Mouse (Mus musculus) adrenal gland, postnatal 25 days (tissue): ENCODE measurements at regions not wholly inside any gene's neighbourhood (a gene's known extent, or its start where the extent isn't known, plus 50 kb on each side); places are given as distances from the start of the nearest gene placed in this dataset.

ENCODE experiments used
- DNase-seq: peaks from one replicate; pipeline ENCODE4 v3.0.0; 2021; ENCODE audit warnings: mixed read lengths

DNA sequence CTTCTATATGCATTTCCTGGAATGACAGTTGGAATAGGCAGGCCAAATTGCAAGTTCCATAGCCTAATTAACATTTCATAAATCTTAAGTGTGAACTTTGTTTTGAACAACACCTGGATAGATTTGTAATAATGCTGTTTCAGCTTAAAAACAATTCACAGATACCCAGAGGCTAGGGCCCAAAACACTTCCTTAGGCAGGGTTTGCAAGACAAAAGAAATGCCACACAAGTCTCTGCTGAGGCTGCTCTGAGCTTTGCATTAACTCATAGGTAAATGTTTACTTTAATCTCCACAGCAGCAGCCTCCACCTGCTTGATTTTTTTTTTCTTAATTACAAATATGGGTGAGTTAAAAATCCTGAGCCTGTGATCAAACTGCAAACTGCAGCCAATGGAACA lies 118.4 kb downstream of the Gnat3 start:
- no peak for DNase-seq

DNA sequence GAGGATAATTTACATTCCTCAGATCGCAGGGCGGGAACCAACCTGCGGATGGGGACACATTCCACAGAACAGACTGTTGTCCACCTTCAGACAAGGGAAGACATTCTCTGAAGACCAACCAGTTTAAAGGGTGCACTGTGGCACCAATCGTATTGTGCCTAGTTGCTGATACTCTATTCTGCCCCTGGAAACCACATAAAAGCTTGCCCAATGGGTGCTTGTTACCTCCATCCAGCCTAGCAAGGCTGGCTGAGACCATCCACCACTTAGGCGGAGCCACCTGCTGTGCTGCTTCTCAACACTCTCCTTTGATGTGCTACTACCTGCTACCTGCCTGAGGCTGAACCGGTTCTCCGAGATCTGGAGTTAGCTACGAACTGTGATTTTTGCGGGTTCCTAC lies 119.9 kb downstream of the Gnat3 start:
- DNase-seq: no peak

DNA sequence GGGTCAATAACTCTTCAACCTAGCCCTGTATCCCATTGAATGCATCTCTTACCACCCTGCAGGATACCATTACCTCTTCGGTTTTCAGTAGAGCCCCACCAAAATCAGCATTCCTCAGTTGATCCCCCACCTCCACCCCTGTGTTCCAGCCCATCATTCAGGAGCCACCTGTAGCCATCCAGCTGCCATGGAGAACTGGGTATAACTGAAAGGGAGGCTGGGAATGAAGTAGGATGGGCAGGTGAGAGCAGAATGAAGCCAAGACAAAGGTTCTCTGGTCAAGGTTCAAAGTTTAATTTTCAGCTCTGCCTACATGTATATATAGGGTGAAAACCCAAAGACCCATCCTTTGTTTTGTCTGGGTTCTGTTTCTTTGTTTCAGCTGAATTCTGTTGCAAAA lies 121.4 kb downstream of the Gnat3 start:
- no peak for DNase-seq

DNA sequence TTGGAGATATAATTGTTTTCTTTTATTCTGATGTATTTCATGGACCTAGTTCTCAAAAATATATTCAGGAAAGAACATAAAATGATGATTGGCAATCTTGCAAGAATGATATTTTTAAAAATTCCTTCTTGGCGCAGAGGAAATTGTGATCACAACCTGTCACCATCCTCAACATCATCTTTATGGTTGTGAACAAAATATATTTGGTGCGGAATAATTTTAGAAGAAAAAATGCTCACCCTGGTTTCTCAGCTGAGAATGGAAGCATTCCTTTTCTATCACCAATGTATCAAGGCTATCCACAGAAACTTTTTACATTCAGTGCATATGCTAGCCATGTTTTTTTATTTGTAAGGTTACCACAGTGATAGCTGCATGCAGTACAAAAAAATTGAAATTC lies 123.1 kb downstream of the Gnat3 start:
- no peak for DNase-seq

DNA sequence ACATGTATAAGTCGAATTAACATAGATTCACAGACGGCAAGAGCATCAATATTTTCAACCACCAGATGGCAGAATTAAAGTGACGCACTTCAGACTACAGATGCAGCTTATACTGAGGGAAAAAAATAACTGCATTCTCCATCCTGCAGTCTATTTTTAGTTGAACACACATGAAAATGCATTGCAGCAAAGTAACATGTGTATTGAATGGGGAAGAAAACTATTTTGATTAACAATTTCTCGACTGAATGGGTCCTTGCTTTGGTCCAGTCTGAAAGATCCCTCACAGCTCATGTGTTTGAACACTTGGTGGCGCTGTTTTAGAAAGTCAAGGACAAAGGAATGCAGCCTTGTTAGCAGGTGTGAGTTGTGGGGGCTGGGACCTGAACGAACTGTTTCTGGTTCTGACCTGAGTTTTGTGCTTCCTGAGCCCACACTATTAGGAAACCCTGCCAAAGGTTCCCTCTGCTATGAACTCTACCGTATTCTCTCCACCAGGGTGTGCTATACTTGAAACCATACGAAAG lies 125.6 kb downstream of the Gnat3 start:
- peak; percentile 6 for DNase-seq

DNA sequence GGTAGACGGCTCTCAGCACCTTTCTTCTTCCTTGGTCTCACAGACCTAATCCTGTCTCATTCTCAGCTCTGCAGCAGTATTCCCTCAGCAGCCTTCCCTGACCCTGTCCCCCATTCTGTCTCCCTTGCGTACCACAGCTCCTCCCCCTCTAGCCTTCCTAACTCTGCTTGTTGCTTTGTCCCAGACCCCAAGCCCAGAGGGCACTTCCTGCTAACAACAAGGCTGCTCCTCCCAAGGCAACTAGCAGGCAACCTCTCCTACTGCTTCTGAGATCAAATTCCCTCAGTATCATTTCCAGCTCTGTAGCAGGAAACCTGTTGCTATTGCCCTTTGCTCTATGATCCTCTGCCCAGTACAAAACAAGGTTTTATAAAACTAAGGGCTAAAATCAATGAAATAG lies 127.6 kb downstream of the Gnat3 start:
- no peak for DNase-seq

DNA sequence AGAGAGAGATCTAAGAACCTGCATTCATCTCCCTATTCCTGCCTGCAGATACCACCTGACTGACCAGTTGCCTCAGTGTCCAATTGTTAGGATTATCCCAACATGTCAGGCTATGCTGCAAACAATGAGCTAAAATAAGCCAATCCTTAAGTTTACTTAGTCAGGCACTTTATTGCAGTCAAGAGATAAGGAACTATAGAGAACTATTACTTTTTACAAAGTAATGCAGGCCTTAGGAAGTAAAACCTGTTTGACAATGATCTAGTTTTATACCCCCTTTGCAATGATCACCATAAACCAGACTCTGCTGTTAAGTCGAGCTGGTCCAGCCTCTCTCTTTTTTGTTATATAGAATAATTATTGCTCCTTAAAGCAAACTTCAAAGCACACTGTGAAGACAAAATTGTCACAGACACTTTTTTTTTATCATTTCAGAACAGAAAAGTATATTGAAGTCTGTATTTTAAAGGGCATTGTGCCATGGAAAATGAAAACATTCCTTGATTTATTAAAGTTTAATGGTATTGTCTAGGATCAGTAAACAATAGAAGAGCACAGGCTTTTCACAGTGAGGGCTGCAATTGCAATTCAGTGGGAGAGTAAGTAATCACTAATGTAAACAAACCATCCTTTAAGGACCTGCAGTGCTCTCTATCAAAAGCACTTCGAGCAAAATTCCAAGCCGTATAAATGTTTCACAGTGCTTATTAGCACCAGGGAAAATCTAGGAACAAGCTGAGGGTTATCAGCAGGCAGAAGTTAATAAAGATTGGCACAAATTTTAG lies 152.7 kb downstream of the Gnat3 start:
- DNase-seq: no peak

DNA sequence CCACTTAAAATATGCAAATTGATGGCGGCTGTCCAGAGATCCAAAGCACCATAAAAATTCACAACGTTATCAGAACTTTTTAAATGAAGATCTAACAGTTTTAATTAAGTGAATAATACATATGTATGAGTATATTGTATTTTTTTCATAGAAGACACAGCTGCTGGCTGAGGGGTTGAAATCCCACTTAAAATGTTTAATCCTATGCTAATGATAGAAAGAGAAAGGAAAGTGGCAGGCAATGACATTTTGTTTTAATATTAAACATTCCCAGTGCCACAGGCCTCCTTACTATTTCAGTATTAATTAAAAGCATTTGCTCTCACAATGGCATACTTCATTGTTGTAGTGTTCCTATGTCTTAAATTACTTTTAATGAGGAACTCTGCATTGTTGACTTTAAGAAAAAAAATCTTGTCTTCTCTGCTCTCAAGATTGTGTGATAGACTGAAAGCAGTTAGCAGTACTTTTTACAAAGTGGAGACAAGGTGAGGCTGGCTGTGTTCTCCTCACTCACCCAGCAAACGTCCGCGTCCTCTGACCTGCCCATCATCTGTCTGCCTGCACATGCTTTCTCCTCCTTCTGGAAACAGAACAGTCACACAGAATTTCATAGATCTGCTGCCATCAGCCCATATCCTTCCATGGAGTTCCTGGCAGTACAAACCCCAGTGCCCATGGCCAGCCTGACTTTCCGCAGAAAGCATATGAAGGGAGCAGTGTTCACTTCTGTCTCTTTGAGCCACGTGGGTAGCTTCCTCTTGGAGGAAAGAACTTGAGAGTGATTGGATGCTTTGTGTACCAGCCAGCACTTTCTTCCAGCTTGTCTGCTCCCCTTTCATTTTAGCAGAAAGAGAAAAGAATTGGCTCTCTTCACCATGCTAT lies 173.7 kb downstream of the Gnat3 start:
- DNase-seq: no peak

DNA sequence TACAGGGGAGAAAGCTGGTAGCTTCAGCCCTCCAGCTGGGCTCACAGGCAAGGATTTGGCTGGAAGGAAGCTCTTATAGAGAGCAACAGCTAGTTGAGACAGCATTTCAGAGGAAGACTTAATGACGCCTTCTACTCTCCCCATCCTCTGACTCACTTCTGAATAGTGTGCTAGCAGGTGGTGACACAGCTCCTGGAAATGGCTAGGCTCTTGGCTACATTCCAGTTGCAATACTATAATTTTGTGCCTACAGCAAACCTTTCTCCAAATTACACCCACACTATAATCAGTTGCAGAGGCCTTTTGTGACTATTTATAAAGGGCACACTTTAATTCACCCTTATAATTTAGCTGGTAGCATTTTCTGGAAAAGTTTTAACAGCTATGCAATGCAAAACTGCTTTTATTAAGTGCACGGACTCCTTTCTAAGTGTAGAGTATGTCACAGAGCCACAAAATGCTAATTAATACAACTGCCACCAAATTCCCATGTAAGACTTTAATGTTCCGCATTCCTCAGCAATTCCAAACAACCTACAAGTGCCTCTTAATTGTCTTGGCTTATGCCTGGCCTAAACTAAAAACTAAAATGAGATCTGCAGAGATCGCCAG lies 175.2 kb downstream of the Gnat3 start:
- no peak for DNase-seq

DNA sequence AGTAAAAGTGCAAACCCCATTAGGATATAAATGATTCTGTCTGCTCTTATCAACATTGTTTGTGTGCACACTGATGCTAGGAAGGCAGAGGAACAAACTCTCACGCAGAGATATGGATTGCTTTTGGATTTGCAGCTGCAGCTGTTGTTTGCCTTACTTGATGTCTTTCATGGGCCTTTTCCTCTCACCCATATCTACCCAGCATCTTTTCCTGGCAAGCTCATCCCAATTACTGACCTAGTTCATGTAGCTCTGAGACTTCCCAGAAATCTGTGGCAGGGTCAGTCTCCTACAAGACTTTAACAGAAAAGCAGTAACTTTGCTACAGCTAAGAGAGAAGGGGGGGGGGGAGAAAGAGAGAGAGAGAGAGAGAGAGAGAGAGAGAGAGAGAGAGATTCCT lies 189.9 kb downstream of the Gnat3 start:
- no peak for DNase-seq

DNA sequence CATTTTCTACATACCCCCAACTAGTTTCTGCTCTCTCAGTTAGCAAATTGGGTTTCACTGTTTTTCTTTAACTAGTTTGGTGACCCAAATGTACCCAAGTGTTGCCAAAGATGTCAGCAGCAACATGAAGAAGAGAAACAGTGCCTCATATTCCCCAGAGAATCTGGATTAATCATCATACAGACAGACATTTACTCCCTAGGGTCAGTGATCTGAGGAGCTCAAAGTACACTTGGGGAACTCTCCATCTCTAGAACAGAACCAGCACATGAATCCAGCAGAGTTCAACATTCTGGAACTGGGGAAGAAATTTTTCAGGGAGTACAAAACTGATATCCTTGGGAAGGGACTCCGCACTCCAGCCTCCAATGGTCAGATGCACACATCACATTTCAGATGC lies 191.4 kb downstream of the Gnat3 start:
- no peak for DNase-seq

DNA sequence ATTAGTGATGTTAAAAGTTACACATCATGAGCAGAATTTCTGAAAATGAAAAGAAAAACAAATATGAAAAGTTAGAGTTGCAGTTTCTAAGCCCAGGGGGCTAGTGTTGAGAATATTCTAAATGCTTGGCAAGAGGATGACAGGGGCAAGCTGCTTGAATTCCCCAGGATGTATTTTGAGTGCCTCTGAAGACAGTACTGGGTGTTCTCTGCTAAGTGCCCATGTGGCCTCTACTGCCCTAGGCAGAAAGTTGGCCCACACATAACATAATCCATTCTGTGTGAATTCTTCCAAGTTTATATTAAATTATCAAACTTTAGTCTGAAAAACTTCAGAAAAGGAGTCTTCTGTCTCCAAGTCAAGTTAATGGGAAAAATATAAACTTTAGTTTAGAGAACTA lies 196.6 kb downstream of the Gnai1 start:
- DNase-seq: no peak

DNA sequence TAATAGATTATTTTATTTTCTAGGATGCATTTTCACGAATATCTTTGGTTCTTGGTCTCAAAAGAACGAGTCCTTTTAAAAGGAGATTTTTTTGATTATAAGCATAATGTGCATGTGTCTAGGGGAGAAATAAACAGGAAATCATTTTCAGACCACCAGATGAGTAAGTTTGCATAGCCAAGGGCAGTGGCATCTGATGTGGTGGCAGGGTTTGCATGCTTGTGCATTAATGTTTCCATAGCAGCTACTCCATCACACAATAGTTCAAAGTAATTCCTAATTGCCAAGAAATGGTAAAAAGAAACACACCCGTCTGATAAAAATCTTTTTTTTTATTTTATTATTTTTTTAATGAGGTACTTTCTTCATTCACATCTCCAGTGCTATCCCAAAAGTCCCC lies 182.3 kb downstream of the Gnai1 start:
- no peak for DNase-seq

DNA sequence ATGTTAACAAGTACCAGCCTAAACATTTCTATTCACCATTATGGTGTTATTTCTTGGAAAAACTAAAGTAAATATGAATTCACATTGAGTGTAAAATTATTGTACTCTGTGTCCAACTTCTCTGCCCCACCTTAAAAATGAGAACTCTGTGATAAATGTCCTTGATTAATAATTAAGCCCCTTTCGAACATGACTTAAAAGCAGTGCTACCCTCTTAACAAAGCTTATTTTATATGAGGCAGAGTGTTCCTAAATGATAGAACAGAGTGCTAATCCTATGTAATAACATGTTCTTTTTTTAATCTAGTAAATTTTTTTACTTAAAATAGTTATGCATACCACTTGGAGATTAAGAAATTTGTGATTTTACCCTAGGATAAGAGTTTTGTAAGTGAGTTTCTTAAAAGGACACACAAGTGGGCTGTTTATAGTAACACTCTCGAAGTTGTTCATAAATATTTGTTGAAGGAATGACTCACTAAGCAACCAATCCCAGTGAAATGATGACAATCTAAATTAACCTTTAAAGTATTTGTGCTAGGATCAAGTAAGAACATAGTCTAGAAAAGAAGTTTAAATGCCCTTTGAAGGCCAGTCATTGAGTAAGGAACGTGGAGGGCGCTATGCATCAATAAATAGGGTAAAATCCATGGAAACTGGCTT lies 148.6 kb downstream of the Gnai1 start:
- DNase-seq: no peak
